Mouse (Mus musculus) ES-E14 (cell line): ENCODE data around the gene Dazl. TPM values are rescaled to one million over a fixed set of nuclear protein-coding genes. Genes with fewer than 3 reads are reported as not detected.

ENCODE experiments used
- DNase-seq: peaks from one replicate; pipeline ENCODE4 v3.0.0-alpha.2; 2013; ENCODE audit warnings: low read depth, low spot score
- H3K27ac ChIP-seq: 2 replicates; pipeline ENCODE4 v1.5.1; 2012; ENCODE audit warnings: low read depth, mild to moderate bottlenecking, low read length, moderate library complexity, mixed read lengths; ENCODE audit not compliant: poor library complexity, insufficient read depth, severe bottlenecking
- H3K36me3 ChIP-seq: 2 replicates; pipeline ENCODE4 v1.6.1; 2012; ENCODE audit warnings: mild to moderate bottlenecking, low read length, moderate library complexity, mixed read lengths; ENCODE audit not compliant: control insufficient read depth, poor library complexity, insufficient read depth, severe bottlenecking
- H3K4me1 ChIP-seq, 2 experiments: fragments of 150-350 bp in 1 of 2; sonication (generic) in 1 of 2; 2 replicates each; pipeline ENCODE4 v1.6.1; 2012; ENCODE audit warnings: low read length in 2 of 2, mild to moderate bottlenecking in 1 of 2, mixed read lengths in 1 of 2; ENCODE audit not compliant: control insufficient read depth in 2 of 2, insufficient read depth in 2 of 2, poor library complexity in 1 of 2
- H3K4me3 ChIP-seq, 2 experiments: fragments of 150-350 bp in 1 of 2; sonication (generic) in 1 of 2; 2 replicates each; pipeline ENCODE4 v1.5.1; 2012; ENCODE audit warnings: low read length in 2 of 2, low read depth in 1 of 2, mild to moderate bottlenecking in 1 of 2, mixed read lengths in 1 of 2; ENCODE audit not compliant: insufficient read depth in 1 of 2, poor library complexity in 1 of 2, severe bottlenecking in 1 of 2
- H3K9ac ChIP-seq: 2 replicates; pipeline ENCODE4 v1.6.1; 2012; ENCODE audit warnings: low read depth, mild to moderate bottlenecking, low read length, mixed read lengths; ENCODE audit not compliant: poor library complexity, insufficient read depth, severe bottlenecking
- H3K9me3 ChIP-seq: fragments of 150-350 bp; sonication (generic); 2 replicates; pipeline ENCODE4 v1.6.1; 2012; ENCODE audit warnings: low read depth, mild to moderate bottlenecking, low read length; ENCODE audit not compliant: control insufficient read depth, insufficient read depth
- CHD2 ChIP-seq: IDR thresholded peaks from 2 replicates; pipeline ENCODE4 v1.6.1; 2014; ENCODE audit warnings: mild to moderate bottlenecking, low read depth, low read length, inconsistent platforms
- HCFC1 ChIP-seq: IDR thresholded peaks from 2 replicates; pipeline ENCODE4 v1.6.1; 2012; ENCODE audit warnings: low read length, inconsistent platforms, borderline replicate concordance; ENCODE audit not compliant: insufficient read depth
- MAFK ChIP-seq: IDR thresholded peaks from 2 replicates; pipeline ENCODE4 v1.6.1; 2014; ENCODE audit warnings: mild to moderate bottlenecking, low read depth, low read length, inconsistent platforms; ENCODE audit not compliant: insufficient read depth
- ZC3H11A ChIP-seq: IDR thresholded peaks from 2 replicates; pipeline ENCODE4 v1.6.1; 2012; ENCODE audit warnings: low read depth, mild to moderate bottlenecking, inconsistent platforms, low read length, borderline replicate concordance
- ZNF384 ChIP-seq: IDR thresholded peaks from 2 replicates; pipeline ENCODE4 v1.6.1; 2012; ENCODE audit warnings: low read depth, low read length, inconsistent platforms
- in situ Hi-C, 2 experiments: fragments of 600-800 bp; cut with MboI; formaldehyde crosslinking; loops; one replicate each; pipeline ENCODE4 v1.15.1; 2025; ENCODE audit warnings: low sequenced_read_pairs in 2 of 2, inconsistent platforms in 1 of 2; ENCODE audit not compliant: unreplicated experiment in 2 of 2
- total RNA-seq: library from RNA; depleted of rRNA; stranded (reverse); fragments of 300-350 nt; gene quantifications from 2 replicates; pipeline ENCODE4 v1.2.3, GENCODE M21; 2012

Dazl gene
- total RNA-seq, 1 experiment: 17.0 TPM

DNA sequence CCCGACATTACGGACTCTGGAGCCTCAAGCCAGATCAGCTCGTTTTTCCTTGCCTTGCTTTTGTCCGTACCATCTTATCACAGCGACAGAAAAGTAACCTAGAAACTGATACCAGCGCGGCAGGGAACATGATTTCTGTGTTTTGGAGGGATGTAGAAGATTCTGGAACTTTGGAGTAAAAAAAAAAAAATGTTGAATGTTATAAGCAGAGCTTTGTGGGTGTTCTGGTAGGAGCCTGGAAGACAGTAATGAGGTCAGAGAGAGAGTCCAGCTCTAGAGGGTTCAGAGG, 38.5 kb upstream of the Dazl start:
- in situ Hi-C loops: no loop called here
- H3K9me3 ChIP-seq: no peaks in the 10 kb centered on the region

DNA sequence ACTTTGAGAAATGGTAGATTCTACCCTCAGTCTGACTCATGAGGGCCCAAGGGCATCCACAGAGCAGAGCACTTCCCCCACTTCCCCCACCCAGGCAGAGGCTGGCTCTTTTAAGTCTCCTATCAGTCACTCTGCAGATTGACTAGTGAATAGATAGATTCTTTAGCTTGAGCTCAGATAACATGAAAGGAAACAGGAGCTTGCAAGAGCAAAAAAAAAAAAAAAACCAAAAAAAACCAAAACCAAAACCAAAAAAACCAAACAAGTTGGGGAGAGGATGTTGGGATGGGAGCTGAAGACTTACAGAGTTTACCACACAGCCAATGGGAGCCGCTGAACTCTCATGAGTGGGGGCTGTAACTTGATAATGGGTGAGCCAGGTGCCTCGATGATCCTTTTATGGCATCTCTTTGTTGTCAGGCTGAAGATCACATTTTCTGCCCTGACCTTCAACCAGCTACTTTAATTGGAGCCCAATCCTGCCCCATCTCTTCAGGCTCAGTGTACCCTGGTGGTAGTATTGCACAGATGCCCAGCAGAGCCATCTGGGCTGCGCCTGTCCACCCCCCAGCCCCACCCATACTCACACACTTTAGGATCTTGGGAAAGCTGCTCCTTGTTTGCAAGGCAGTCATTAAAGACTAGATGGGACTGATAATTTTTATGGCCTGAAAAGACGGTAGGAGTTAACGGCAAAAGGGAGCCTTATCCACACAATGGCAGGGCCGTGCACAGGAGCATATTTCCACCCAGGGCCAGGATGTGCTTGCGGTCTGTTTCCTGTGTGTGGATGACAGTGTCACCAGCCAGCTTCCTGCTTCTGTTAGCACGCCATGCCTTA, 38.0 kb upstream of the Dazl start:
- TF ChIP-seq ZC3H11A (no peak), ZNF384 (no peak), CHD2 (no peak), MAFK (no peak), HCFC1 (no peak)
- H3K9me3 ChIP-seq: no peaks in the 10 kb centered on the region
- H3K4me1 ChIP-seq: no peaks in the 10 kb centered on the region
- H3K4me3 ChIP-seq: no peak overlapping the region
- no peak overlapping the region for H3K27ac ChIP-seq
- H3K36me3 ChIP-seq: no peaks in the 10 kb centered on the region
- DNase-seq: peak; percentile 6
- in situ Hi-C loops: no loop called here
- H3K9ac ChIP-seq: no peak overlapping the region

More for the DNA sequence above, 38.5 kb upstream of the Dazl start:
- Histone ChIP-seq H3K27ac (no peak overlapping the region), H3K4me1 (no peaks in the 10 kb centered on the region), H3K9ac (no peak overlapping the region), H3K36me3 (no peaks in the 10 kb centered on the region), H3K4me3 (no peak overlapping the region)
- TF ChIP-seq MAFK: no peak
- TF ChIP-seq CHD2: no peak
- TF ChIP-seq ZNF384: no peak
- no peak for TF ChIP-seq ZC3H11A
- TF ChIP-seq HCFC1: no peak
- no peak for DNase-seq

DNA sequence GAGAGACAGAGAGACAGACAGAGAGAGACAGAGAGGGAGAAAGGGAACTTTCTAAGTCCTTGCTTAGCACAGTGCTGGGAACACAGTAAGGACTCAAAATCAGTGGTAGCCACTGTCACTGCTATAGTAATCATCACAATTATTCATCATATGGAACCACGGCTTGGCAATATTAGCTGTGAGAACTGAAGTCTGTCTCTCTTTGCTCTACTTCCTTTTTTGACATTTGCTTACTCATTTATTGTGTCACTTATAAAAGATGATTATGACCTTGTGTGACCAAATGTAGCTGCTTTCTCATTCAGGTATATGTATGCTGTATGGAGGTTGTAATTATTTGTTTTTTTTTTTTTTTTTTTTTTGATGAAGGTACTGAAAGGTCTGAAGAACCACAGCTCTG, 36.8 kb upstream of the Dazl start:
- no peak overlapping the region for H3K27ac ChIP-seq
- no peaks in the 10 kb centered on the region for H3K36me3 ChIP-seq
- no peak for DNase-seq
- TF ChIP-seq HCFC1 (no peak), CHD2 (no peak), ZNF384 (no peak), ZC3H11A (no peak), MAFK (no peak)
- H3K9me3 ChIP-seq: no peaks in the 10 kb centered on the region
- in situ Hi-C loops: no loop called here
- no peaks in the 10 kb centered on the region for H3K4me1 ChIP-seq
- no peak overlapping the region for H3K4me3 ChIP-seq
- H3K9ac ChIP-seq: no peak overlapping the region

DNA sequence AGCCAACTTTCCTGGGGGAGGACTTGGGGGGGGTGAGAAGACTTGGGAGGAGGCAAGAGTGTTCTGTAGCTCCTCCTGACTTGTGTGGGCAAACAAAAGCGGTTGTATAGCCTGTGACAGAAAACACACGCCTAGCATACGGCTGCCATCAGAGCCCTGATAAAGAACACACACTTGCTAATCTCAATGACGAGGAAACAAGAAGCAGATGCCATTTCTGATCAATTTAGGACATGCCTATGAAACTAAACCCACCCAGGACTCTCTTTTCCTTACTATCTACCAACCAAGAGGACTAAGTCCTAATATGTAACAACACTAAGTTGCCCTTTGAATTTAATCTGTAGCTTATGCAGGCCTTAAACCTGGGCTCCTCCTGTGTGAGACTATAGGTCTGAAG, 31.2 kb upstream of the Dazl start:
- Histone ChIP-seq H3K9me3 (no peaks in the 10 kb centered on the region), H3K27ac (no peak overlapping the region), H3K36me3 (no peaks in the 10 kb centered on the region), H3K4me3 (no peak overlapping the region), H3K4me1 (no peaks in the 10 kb centered on the region), H3K9ac (no peak overlapping the region)
- in situ Hi-C loops: no loop called here
- no peak for DNase-seq
- TF ChIP-seq ZC3H11A: no peak
- TF ChIP-seq HCFC1: no peak
- no peak for TF ChIP-seq CHD2
- no peak for TF ChIP-seq ZNF384
- TF ChIP-seq MAFK: no peak

DNA sequence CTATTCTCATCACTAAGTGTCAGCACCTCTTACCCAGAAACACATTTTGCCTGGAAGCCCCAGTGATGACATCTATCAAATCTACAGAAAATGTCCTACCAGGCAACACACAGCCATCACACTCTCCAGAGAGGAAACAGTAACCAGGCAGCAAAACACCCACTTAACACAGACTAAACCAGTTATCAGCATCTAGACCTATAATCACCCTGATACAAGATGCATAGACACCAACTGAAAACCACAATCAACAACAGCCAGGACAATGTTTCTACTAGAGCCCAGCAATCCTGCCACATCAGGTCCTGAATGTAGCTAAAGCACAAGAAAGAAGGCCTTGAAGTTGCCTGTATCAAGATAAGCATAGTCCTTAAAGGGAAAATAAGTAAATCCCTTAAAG, 25.4 kb upstream of the Dazl start:
- in situ Hi-C loops: no loop called here
- DNase-seq: no peak
- no peak overlapping the region for H3K4me3 ChIP-seq

More for the DNA sequence above, 25.4 kb upstream of the Dazl start:
- Histone ChIP-seq H3K27ac (no peak overlapping the region), H3K36me3 (no peaks in the 10 kb centered on the region), H3K9ac (no peak overlapping the region), H3K9me3 (no peaks in the 10 kb centered on the region), H3K4me1 (no peaks in the 10 kb centered on the region)
- no peak for TF ChIP-seq CHD2
- no peak for TF ChIP-seq HCFC1
- no peak for TF ChIP-seq ZC3H11A
- TF ChIP-seq MAFK: no peak
- no peak for TF ChIP-seq ZNF384
